Mouse (Mus musculus) forebrain, embryonic 13.5 days (tissue): Measurements from ENCODE around the gene Fibin. TPM values are rescaled to one million over a fixed set of nuclear protein-coding genes. Genes with fewer than 3 reads are reported as not detected.

ENCODE experiments used
- polyA plus RNA-seq: library from polyadenylated mRNA; unstranded; fragments of >200 nt; fragmentation: Nextera tagmentation; extraction: Ambion mirVana; gene quantifications from 2 replicates; pipeline ENCODE4 v1.2.1, GENCODE M21; 2015

Fibin gene
- polyA plus RNA-seq, 1 experiment from 2014 or later: 0.84 TPM

Other genes starting within 250 kb of the Fibin start
- gene Bbox1, start 48.6 kb downstream of the Fibin start, polyA plus RNA-seq: 0.06 and 0.10 TPM in 2 replicates
- gene Slc5a12, start 234.1 kb upstream of the Fibin start, polyA plus RNA-seq: not detected in 2 replicates